Comparison of ENCODE assay signal across 16 mouse cellular contexts in genomic region chr7:110208341-110208740, GRCm38 (mm10).
"Had no signal": no experiment of that assay in that cellular context is flagged by ENCODE, and none has a peak within 500 bp of the region (broad histone marks: within the 10 kb centered on the region; RNA-seq: fewer than 3 reads in every experiment).

No protein-coding gene starts in this region.

- H3K27ac ChIP-seq: neural tube, embryonic 12.5 days; neural tube, embryonic 13.5 days; stomach, embryonic 15.5 days; stomach, postnatal 0 days had no signal

- H3K27me3 ChIP-seq: neural tube, embryonic 12.5 days; neural tube, embryonic 13.5 days; stomach, embryonic 15.5 days had no signal

- DNase-seq: retina, postnatal 1 day; right cerebral cortex, adult 18-20 months; right cerebral cortex, postnatal 14 days; right cerebral cortex, postnatal 25 days; right cerebral cortex, postnatal 4 days; spleen, adult 18-20 months; thymus, adult 18-20 months; thymus, adult 2 months; thymus, postnatal 14 days; thymus, postnatal 25 days; thymus, postnatal 36 days; thymus, postnatal 4 days had no signal

- H3K4me1 ChIP-seq: neural tube, embryonic 12.5 days; neural tube, embryonic 13.5 days; stomach, embryonic 15.5 days had no signal

- H3K4me2 ChIP-seq: neural tube, embryonic 12.5 days; neural tube, embryonic 13.5 days; stomach, embryonic 15.5 days had no signal

- H3K36me3 ChIP-seq: neural tube, embryonic 12.5 days; neural tube, embryonic 13.5 days; stomach, embryonic 15.5 days had no signal

- H3K9me3 ChIP-seq: stomach, embryonic 15.5 days had no signal

- H3K9ac ChIP-seq: neural tube, embryonic 12.5 days; neural tube, embryonic 13.5 days; stomach, embryonic 15.5 days had no signal

- H3K4me3 ChIP-seq: neural tube, embryonic 12.5 days; neural tube, embryonic 13.5 days; stomach, embryonic 15.5 days had no signal
